Mouse (Mus musculus) urinary bladder, postnatal 10 days (tissue): ENCODE results near the gene St3gal3.

Source experiments
- DNase-seq: peaks from one replicate; pipeline ENCODE4 v3.0.0; 2022; ENCODE audit warnings: low spot score

The St3gal3 gene

DNA sequence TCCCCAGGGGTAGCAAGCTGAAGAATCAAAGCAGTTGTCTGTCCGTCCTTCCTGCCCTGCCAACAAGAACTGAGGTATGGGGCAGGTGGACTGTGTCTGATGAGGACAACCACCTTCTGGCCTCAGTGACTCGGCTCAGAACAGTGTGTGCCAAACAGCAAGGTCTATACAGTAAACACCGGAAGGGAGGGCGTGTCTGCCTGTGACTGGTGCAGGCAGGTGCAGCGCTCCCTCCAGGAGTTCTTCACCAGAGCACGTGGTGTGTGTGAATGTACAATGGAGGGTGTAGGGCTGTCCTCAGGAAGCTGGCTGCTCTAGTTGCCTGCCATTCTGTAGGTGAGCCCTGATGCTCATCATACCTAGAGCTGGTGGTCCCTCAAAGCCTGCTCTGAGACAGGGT lies 80.8 kb downstream of the St3gal3 start:
- DNase-seq = no peak

DNA sequence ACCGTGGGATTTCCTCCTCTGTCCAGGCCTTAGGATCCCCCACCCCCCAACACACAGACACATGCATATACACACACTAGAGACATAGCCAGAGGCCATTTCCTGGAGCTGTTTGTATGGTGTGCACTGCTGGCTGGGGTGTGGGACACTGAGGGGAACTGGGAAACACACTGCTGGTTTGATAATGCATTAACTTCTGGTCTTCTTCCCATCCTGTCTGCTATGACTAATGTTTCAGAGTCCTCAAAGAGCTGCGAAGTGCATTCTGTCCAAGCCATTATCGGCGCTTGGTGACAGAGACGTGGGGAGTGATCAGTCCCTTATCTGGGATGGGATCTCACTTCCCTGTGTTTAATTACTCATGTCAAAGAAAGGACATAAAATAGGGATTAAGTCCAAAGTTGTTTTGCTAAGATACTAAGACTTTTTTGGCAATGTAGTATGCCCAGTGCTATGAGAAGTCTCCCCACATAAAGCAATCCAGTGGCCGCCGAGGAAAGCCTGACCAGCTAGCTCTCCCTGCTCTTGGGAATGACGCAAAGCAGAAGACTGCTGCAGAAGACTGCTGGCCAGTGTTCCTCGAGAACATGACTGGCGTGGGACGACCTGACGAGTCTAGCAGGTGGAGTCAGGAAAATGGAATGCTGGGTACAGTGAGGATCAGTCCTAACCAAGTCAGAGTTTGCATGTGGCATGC lies 85.0 kb downstream of the St3gal3 start:
- DNase-seq = no peak

DNA sequence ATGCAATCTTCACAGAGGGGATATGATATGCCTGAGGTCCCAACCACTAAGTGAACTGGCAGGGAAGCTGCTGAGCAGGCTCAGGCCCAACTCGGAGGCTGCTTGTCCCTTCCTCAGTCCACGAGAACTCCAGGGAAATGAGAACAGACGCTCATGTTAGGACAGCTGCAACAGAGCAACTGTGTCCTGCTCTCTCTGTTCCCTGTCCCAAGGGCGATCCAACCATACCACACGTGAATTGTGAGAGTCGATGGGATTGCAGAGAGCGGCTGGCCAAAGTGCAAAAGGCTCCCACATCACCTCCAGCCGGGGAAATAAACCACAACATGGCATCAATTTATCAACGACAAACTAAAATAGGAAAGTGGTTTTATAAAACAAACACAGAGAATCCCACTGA lies 90.2 kb downstream of the St3gal3 start:
- DNase-seq = no peak

DNA sequence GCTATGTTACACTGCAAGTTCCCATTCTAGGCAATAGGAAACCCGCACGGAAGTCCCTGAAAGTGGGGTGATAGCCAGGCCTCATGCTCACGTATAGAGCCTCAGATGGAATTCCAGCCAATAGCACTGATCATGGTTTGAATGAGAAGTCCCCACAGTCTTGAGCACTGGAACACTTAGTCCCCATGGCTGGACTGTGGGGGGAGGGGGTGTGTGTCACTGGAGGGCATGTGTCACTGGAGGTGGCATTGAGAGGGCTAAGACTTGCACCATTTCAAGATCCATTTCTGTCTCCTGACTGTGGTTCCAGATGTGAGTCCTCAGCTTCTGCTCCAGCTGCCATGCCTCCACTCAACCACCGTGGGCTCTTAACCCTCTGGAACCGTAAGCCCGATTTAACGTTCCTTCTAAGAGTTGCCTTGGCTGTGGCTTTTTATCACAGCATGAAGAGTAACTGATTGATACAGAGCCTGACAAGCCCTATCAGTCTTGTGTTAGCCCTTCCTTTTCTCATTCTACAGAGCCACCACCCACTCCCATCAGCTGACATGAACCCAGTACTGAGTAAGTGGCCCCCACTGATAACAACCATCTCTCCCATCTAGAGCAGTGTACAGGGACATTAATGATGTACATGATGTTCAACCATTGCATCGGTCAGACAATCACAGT lies 91.2 kb downstream of the St3gal3 start:
- DNase-seq = no peak

DNA sequence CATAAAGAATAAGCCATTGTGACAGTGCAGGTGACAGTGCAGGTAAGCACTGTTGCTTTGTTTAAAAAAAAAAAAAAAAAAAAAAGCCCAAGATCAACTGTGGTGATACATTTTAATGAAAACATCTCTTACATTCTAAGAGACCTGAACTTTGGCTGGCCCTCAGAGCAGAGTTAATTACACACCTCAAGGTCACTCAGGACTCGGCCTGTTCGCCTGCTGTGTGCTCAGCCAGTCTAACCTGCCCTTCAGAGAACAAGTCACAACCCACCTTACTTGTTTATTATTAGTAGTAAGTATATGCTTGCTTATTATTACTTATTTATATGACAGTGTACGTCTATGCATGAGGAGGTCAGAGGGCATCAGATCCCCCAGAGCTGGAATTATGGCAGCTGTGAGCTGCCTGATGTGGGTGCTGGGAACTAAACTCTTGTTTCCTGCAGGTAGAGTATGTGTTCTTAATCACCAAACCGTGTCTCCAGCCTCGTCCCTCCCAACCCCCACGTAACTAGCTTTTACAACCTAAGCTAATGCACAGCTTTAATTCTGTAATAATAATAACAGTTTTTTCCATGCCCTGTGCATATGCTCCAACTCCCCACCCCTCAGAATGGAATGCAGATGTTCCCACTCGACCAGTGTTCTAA lies 91.9 kb downstream of the St3gal3 start:
- DNase-seq = no peak

DNA sequence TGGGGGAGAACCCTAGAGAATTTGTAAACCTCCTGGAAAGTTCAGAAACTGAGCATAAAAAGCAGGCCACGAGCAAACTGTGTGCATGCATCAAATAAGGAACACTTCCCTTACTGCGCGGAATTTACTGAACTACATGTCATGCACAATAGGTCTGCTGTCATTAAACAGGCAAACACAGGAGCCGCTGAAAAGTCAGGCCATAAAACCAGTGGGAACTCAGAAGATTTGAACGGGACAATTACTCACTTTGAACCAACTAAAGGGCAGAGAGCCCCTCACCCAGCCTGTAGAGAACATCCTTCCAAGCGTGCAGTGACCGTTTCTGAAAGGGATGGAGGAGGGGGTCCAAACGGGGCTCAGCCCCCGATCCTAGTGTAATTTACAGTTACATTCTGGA lies 93.6 kb downstream of the St3gal3 start:
- no peak for DNase-seq

DNA sequence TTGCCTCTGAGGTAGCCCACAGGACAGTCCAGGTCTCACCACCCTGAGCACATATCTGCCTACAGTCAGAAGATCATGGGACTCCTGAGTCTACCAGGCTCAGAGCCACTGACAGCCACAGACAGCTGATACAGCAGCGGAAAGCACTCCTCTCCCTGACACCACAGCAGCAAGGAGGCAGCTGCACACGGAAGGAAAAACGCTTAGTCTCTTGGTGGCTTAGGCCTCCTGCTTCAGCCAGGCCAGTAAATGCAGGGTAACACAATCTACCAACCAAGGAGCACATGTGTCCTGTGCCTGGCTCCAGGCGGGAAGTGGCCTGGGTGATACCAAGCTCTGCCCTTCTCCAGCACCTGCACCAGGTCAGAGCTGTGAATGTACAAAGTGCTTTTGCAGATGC lies 94.1 kb downstream of the St3gal3 start:
- no peak for DNase-seq

DNA sequence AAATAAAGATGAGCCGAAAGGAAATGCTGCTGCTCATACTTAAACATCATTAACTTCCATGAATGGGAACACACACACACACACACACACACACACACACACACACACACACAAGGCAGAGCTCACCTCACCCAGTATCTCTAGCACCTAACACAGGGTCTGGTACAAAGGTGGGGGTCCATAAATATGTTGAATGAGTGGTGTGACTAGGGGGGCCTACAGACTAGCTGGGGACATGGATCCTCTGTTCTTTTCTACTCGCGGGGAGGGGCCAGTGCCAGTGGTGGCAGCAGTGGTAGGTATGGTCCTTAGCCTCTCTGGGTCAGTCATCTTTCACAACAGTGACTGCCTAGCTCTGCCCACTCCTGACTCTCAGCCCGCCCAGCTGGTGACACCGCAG lies 94.8 kb downstream of the St3gal3 start:
- DNase-seq = no peak

DNA sequence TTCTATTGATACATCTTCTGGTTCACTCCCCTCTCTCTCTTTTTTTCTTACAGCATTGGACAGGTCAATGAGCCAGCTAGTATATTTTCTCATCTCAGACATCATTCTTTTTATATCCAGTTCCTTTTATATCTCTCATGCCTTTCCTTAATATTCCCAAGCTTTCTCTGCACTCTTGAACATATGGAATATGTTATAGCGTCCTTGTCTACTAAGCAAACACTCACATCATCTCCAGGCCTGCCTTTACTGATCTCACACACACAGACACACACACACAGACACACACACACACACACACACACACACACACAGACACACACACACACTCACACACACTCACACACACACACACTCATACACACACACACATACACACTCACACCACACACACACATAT lies 96.7 kb downstream of the St3gal3 start:
- no peak for DNase-seq

DNA sequence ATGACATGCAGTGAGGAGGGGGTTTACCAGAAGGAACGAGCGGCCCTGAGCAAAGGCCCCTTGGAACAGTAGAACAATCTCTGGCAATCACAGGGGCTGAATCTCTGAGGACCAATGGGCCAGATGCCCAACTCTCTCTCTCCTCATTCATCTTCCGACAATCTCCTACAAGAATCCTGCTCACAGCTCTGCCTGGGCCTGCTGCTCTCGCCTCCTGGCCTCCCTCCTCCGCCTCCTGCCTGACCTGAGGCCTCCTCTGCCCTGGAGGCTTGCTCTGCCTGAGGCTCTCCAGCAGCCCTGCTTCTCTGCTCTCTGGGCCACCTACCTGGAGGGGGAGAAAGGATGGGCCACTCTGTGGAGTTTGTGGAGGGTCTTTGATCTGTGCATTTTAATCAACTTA lies 97.3 kb downstream of the St3gal3 start:
- no peak for DNase-seq

DNA sequence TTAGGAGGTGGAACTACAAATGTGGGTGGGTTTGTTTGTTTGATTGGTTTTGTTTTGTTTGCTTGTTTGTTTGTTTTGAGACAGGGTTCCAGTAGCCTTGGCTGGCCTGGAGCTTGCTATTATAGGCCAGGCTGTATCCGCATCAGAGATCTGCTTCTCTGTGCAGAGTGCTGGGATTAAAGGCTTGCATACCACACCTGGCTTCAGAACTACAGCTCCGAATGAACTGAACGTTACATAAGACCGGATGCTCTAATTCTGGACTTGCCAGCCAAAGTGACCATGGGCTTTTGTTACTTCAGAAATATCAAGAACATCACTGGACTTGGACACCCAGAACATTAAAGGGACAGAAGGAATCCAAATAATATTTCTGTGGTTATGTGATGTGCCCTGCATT lies 98.2 kb downstream of the St3gal3 start:
- no peak for DNase-seq

DNA sequence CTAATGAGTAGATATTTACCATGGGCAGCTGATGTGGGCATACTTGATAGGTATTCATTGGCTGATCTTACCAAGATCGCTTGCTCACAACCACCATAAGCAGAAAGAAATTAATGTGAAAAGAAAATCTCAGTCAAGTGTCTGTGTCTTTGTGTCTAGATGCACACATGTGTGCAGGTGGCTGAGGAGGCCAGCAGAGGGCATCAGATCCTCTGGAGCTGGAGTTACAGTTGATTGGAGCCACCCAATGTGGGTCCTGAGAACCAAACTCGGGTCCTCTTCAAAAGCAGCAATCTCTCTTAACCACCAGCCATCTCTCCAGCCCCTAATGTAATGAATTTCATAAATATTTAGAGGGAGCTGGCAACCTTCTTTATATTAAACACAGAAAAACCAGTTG lies 99.6 kb downstream of the St3gal3 start:
- DNase-seq = no peak

DNA sequence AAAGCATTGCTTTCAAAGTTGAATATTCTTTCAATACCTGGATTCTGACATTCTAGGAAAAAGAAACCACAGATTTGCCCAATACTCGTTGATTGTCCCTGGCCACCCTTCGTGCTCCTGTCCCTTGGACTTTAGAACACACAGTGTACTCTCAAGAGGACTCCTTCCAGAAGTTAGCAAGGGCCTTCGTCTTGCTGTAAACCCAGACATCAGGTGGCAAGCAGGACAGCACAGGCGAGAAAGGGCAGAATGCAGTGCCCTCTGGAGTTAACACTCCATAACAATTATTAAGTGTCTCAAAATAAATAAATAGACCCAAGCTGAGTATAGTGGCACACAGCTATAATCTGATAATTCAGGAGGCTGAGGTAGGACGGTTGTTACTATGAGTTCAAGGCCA lies 101.7 kb downstream of the St3gal3 start:
- DNase-seq = no peak

DNA sequence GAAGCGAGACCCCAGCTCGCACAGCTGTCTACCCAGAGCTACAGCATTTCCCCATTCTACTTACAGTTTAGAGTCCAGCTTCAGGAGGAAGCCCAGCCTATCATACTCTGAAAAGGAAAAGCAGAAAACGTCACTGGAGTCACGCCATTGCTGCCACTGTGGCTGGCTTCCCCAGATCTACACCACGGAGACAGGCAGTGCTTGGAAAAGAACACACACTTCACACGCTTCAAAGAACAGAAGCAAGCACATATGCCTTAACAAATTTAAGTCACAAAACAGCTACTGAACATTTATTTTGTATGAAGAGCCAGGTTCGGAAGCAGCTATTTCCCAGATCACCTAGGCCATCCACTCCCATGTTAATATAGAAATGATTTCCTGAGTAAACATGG lies 102.9 kb downstream of the St3gal3 start:
- no peak for DNase-seq

DNA sequence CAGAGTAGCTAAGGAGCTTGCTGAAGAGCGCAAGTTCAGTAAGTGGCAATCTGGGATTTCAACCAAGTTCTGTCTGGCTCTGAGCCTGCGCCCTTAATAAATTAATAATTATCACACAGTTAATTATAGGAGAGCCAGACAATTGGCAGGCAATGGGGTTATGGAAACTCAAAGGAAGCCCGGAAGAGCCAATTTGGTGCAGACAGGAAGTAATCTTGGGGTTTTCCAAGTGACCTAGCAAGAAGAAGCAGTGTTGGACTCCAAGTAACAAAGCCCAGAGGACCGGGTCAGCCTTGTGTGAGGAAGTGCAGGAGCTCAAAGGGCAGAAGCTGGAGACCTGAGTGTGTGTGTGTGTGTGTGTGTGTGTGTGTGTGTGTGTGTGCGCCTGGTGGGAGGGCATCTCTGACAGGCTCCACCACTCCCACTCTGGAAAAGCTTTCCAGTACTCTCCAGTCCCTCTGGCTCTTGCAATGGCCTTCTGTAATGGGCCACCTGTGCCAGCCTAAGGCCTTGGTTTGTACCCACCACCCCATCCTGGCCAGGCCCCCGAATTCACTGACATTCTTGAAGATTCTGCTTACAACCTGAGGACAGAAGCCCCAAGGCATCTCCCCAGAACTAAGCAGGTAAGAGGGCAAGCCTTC lies 103.5 kb downstream of the St3gal3 start:
- no peak for DNase-seq

DNA sequence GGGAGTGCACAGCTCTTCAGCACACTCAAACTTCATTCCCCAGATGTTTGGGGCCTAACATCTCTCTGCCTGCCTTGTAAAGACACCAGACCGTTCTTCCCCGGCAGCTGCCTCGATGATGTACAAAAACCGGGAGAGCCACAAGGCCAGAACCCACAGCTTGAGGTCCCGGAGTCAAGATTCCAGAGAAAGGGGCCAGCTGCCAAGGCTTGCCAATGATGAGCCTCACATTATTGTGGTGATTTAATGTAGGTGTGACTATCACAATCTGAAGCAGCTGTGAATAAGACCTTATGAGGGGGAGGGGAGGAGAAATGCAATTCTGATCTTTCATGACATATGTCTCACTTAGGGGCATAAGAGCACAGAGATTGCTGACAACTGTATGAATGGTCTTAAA lies 104.4 kb downstream of the St3gal3 start:
- no peak for DNase-seq

DNA sequence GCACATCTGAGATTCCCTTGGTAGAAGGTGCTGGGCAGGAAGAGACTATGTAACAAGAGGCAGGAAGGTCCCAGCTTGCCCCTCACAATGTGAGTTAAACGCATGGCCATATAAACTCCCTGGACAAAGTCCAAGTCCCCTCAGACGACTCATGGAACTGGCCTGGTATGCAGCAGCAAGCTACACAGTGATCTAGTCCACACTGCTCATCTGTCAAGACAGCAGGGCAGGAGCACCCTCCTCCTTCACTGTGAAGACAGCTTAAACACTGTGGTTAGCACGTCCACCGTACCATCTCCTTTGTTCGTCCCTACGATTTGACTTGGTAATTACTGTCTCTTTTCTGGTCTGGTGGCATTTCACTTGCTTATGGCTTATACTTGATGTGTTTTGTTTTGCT lies 104.8 kb downstream of the St3gal3 start:
- DNase-seq = no peak

DNA sequence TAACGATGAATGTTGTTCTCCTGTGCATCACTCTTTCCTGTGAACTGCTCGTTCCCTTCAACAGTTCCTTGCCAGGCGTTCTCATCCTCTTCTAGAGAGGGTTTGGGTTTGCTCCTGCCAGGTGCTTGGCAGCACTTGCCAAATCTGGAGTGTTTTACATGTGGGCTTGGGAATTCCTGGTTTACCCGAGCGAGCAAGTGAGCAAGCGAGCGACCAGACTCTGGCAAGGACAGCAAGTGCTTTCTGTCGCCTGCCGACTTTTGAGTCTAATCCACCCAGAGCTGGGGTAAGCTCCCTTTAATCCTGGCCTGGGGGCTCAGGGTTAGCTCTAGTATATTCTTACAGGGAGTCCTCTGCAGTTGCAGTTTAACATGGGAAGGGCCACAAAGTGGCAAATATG lies 105.7 kb downstream of the St3gal3 start:
- DNase-seq = no peak

DNA sequence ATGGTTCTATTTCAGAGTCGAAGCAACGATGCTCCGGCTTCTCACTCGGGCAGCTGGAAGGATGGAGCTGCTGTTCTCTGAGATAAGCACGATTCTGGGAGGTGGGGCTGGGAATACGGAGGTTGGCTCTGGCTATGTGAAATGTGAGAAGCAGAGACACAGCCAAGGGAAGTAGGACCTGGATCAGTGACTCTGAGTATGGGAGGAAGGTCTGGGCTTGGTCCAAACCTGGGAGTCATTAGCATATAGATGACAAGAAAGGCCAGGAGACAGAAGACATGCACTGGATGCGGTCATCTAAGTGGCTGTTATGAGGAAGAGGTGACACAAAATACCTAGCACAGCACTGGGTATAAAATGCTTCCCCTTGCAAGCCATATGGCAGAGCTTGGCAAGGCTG lies 108.8 kb downstream of the St3gal3 start:
- DNase-seq = no peak

DNA sequence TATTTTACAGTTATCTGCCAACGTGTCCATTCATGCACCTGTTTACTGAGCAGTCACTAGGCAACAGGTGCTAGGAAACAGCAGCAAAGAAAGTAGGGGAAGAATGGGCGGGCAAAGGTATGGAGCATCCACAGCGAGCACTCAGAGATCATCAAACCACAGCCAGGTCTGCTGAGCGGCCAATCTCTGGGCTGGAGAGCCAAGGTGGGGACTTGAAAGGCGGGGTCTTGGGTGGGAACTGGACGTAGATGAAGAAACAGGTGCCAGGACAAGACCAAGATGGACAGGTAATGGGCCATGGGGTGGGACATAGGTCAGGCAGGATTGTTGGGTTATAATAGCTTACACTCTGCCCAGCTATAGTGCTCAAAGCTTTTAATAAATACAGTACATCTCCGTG lies 109.3 kb downstream of the St3gal3 start:
- DNase-seq = no peak

DNA sequence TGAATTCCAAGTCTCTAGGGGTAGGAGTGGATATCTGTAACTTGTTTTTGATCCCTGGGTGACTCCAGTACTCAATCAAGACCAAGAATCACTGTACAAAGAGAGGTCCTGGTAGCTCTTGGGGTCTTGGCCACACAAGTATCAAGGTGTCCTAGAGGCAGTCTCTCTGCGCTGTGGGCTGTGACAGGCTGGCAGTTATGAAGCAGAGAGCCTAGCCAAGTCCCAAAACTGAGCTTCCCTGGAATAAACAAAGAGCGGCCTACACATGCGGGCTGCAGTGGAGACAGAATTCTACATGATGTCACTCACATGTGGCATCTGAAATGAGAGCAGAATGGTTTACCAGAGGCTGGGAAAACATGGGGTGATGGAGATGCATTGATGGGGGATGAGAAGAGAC lies 111.9 kb downstream of the St3gal3 start:
- no peak for DNase-seq

DNA sequence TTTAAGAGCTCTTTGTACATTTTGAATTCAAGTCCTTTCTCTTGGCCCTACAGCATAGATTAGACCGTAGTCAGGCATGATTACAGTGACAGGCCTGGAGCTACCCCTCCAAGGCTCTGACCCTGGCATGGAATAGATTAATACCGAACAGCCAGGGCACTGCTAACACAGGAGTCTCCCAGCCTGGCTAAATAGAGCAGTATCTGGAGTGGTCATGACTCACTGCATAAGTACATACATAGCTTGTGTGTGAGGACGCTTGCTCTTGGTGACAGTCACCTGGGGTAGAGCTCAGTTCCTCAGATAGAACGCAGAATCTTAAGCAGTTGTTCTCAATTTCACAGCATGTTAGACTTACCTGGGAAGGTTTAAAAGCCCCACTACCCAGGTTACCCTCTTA lies 112.3 kb downstream of the St3gal3 start:
- DNase-seq = no peak

DNA sequence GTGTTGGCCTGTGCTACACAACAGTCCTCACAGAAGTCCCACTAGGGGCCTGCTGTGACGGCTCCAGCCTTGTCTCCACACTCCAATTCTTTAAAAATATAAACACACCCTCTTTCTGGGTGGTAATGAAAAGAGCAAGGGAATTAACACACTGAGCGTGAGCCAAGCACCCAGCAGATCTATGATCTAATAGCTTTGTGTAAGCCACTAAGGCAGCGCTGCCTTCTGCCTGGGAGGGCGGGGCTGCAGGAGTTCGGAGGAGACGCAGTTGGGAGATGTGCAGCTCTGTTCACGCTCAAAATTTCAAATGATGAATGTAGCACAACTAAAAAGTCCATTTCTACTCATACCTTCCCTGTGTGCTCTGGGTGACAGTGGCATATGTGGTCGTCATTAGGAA lies 115.1 kb downstream of the St3gal3 start:
- DNase-seq = no peak
